Mouse (Mus musculus) bone marrow macrophage, adult 2 months (primary cell): Measurements from ENCODE around the gene Zfp385a.

Experiments used
- CTCF ChIP-seq: IDR thresholded peaks from 2 replicates; pipeline ENCODE4 v1.5.1; 2012; ENCODE audit warnings: low read depth, mild to moderate bottlenecking, low read length, moderate library complexity
- POLR2A ChIP-seq: IDR thresholded peaks from 2 replicates; pipeline ENCODE4 v1.6.1; 2012; ENCODE audit warnings: mild to moderate bottlenecking, low read depth, low read length, borderline replicate concordance

GRCm38 (mm10) chr15:103382075-103382474 lies 42.2 kb upstream of the Zfp385a start:
- TF ChIP-seq CTCF (no peak), POLR2A (no peak)
